Mouse (Mus musculus) testis, postnatal 10 days (tissue): ENCODE measurements at regions not wholly inside any gene's neighbourhood (a gene's known extent, or its start where the extent isn't known, plus 50 kb on each side); places are given as distances from the start of the nearest gene placed in this dataset.

Experiments used
- DNase-seq: peaks from one replicate; pipeline ENCODE4 v3.0.0; 2021; ENCODE audit warnings: low spot score

DNA sequence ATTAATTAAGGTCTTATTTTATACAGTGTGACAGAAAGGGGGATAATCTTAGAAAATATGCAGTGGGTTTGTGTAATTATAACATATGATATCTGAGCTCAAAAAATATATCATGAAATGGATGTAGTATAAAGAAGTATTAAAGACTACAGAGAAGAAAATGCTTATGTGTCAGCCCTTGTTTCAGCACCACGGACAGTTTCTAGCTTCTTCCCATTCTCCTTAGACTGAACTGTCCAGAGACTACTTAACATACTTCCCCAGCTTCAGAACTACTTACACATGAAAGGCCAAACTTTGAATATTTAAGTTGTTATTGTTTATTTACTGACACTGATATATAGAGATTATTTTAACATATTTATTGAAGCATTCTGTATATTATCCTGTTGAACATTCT lies 578.4 kb downstream of the Nsun3 start:
- DNase-seq, result peak; percentile 43

DNA sequence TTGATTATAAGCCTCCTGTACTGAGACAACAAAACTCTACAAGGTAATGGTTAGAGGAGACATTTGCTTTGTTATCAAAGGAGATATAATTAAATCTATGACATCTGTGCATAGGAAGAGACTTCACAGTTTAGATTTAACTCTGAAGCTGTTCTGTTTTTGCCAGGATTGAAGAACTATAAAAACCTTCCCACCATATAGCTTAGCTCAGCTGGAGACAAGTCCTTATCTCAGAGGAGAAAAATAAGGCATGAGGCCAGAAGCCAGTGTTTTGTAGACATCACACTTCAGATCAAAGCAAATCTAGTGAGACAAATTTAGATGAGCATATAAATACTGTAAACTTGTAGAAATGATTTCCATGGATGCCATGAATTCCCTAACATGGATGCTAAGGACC lies 603.6 kb downstream of the Nsun3 start:
- no peak for DNase-seq
